Mouse (Mus musculus): ENCODE measurements around the gene Mtmr10. TPM values are rescaled to one million over a fixed set of nuclear protein-coding genes. Genes with fewer than 3 reads are reported as not detected.

Mtmr10 gene
- polyA plus RNA-seq, 1 experiment from 2014 or later: 9.5 TPM

- Histone ChIP-seq H3K4me3 (replicated peaks) (no peak overlapping the region), H3K9me3 (no peaks in the 10 kb centered on the region), H3K4me1 (no peaks in the 10 kb centered on the region), H3K4me2 (no peak overlapping the region), H3K27ac (peak overlapping the region; percentile 40; the same call in 1 of the 2 replicates), H3K27me3 (replicated peaks) (peaks cover 8% of the 10 kb centered on the region; the same call in 1 of the 2 replicates), H3K36me3 (no peaks in the 10 kb centered on the region), H3K9ac (no peak overlapping the region)
- 80% methylated on average over 13 of the region's 13 CpGs for WGBS
- no peak for ATAC-seq (ENCODE audit: insufficient read depth, low FRiP score, low read depth)
Observed at GRCm38 (mm10) chr7:64265502-64266279, 21.8 kb upstream of the Mtmr10 start.

GRCm38 (mm10) chr7:64266587-64266986 is 20.9 kb upstream of the Mtmr10 start:
- Histone ChIP-seq H3K4me1 (no peaks in the 10 kb centered on the region), H3K36me3 (no peaks in the 10 kb centered on the region), H3K27me3 (replicated peaks) (peaks cover 8% of the 10 kb centered on the region; the same call in 1 of the 2 replicates), H3K4me2 (no peak overlapping the region), H3K9ac (no peak overlapping the region), H3K27ac (no peak overlapping the region), H3K9me3 (no peaks in the 10 kb centered on the region), H3K4me3 (replicated peaks) (no peak overlapping the region)
- 88% methylated on average over 4 of the region's 4 CpGs for WGBS
- peak; percentile 63; the same call in 1 of the 2 replicates for ATAC-seq (ENCODE audit: insufficient read depth, low FRiP score, low read depth)

- no peaks in the 10 kb centered on the region for H3K4me1 ChIP-seq
- no peak overlapping the region for H3K4me3 ChIP-seq (replicated peaks)
- peaks cover 8% of the 10 kb centered on the region; the same call in 1 of the 2 replicates for H3K27me3 ChIP-seq (replicated peaks)
- no peaks in the 10 kb centered on the region for H3K9me3 ChIP-seq
- no peak for ATAC-seq (ENCODE audit: insufficient read depth, low FRiP score, low read depth)
- H3K9ac ChIP-seq: no peak overlapping the region
- WGBS: 34% methylated on average over 4 of the region's 4 CpGs
- no peak overlapping the region for H3K4me2 ChIP-seq
- no peaks in the 10 kb centered on the region for H3K36me3 ChIP-seq
- H3K27ac ChIP-seq: no peak overlapping the region
Observed at GRCm38 (mm10) chr7:64271926-64272325, 15.5 kb upstream of the Mtmr10 start.

DNA sequence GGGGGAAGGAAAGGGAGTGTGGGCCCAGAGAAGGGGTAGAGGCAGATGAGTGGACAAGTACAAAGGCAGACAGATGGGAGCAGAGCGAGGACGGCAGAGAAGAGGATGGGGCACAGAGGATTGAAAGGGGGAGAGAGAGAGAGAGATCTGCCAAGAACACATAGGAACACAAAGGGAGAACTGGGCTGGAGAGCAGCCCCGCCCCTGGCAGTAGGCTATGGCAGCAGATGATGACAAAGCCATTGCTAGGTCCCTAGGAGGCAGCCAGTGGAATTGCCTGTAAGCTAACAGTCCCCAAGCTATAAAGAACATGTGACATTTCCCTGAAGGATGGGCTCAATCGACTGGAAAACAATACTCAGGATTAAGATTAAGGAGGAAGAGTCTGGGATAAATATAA is 11.9 kb upstream of the Mtmr10 start:
- H3K36me3 ChIP-seq: no peaks in the 10 kb centered on the region
- H3K4me2 ChIP-seq: no peak overlapping the region
- no peaks in the 10 kb centered on the region for H3K9me3 ChIP-seq
- H3K4me3 ChIP-seq (replicated peaks): no peak overlapping the region
- no peak for ATAC-seq (ENCODE audit: insufficient read depth, low FRiP score, low read depth)
- 80% methylated on average over 4 of the region's 4 CpGs for WGBS
- no peaks in the 10 kb centered on the region for H3K4me1 ChIP-seq
- no peak overlapping the region for H3K9ac ChIP-seq
- no peaks in the 10 kb centered on the region for H3K27me3 ChIP-seq (replicated peaks)
- no peak overlapping the region for H3K27ac ChIP-seq

DNA sequence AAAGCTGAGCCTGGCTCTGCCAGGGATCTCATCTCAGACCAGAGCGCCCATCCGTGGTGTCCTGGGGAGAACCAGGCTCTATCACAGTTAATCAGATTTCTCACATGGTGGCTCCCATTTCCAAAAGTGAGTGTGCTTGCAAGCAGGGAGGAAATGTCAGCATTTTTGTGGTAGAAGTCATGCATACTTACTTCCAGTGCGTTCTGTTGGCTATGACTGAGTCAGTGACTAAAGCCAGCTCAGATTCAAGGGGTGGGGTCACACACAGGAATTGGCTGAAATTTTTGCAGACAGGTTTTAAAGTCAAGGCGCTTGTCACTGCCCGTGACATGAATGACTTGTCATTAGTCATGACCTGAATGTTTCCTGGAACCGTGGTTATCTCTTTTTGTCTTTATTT is 10.5 kb upstream of the Mtmr10 start:
- H3K27ac ChIP-seq: no peak overlapping the region
- no peaks in the 10 kb centered on the region for H3K9me3 ChIP-seq
- no peaks in the 10 kb centered on the region for H3K36me3 ChIP-seq
- ATAC-seq (ENCODE audit: insufficient read depth, low FRiP score, low read depth): no peak
- no peak overlapping the region for H3K4me3 ChIP-seq (replicated peaks)
- H3K4me2 ChIP-seq: no peak overlapping the region
- 33% methylated on average over 6 of the region's 6 CpGs for WGBS
- H3K4me1 ChIP-seq: no peaks in the 10 kb centered on the region
- H3K27me3 ChIP-seq (replicated peaks): no peaks in the 10 kb centered on the region
- no peak overlapping the region for H3K9ac ChIP-seq

DNA sequence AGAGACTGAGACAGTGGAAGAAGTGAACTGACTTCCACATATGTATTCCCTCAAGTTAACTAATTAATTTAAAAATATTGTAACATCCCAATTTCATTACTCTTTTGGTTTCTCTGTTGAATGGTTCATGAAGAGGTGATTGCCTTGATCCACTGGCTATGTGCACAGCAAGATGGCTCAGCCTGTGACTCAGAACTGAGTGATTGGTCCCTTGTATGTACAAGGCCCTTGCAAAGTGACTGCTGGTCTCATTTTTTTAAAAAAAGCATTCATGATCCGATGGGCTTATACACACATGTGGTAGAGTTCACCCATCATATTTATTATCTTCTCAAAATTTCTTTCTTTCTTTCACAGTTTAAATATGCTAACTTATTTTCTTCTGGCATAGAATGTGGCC is 8.9 kb upstream of the Mtmr10 start:
- no peak overlapping the region for H3K4me3 ChIP-seq (replicated peaks)
- no peaks in the 10 kb centered on the region for H3K4me1 ChIP-seq
- no peaks in the 10 kb centered on the region for H3K36me3 ChIP-seq
- H3K4me2 ChIP-seq: no peak overlapping the region
- H3K27ac ChIP-seq: no peak overlapping the region
- WGBS: 88% methylated on average over 1 of the region's 1 CpGs
- no peaks in the 10 kb centered on the region for H3K9me3 ChIP-seq
- no peaks in the 10 kb centered on the region for H3K27me3 ChIP-seq (replicated peaks)
- no peak overlapping the region for H3K9ac ChIP-seq
- ATAC-seq (ENCODE audit: insufficient read depth, low FRiP score, low read depth): no peak

DNA sequence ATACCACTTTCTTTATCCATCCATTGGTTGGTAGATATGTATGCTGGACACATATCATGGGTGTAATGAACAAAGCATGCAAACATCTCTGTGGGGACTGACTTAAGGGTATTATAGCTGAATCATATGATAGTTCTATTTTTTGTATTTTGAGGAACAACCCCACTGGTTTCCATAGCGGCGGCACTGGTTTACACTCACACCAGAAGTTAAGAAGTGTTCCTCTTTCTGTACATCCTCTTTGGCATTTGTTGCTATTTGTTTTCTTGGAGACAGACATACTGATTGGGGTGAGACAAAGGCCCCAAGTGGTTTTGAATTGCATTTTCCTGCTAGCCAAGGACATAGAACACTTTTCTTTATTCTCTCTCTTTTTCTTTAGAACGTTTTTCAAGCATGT is 7.9 kb upstream of the Mtmr10 start:
- Histone ChIP-seq H3K36me3 (no peaks in the 10 kb centered on the region), H3K27me3 (replicated peaks) (no peaks in the 10 kb centered on the region), H3K27ac (no peak overlapping the region), H3K4me2 (no peak overlapping the region), H3K9ac (no peak overlapping the region), H3K4me1 (no peaks in the 10 kb centered on the region), H3K4me3 (replicated peaks) (no peak overlapping the region), H3K9me3 (no peaks in the 10 kb centered on the region)
- 80% methylated on average over 3 of the region's 3 CpGs for WGBS
- ATAC-seq (ENCODE audit: insufficient read depth, low FRiP score, low read depth): no peak

GRCm38 (mm10) chr7:64286566-64286965 is 887 bp upstream of the Mtmr10 start:
- H3K27ac ChIP-seq: no peak overlapping the region
- peak overlapping the region; percentile 74 for H3K4me2 ChIP-seq
- H3K4me3 ChIP-seq (replicated peaks): peak overlapping the region; percentile 91; the same call in 1 of the 2 replicates
- no peak overlapping the region for H3K9ac ChIP-seq
- H3K9me3 ChIP-seq: no peaks in the 10 kb centered on the region
- H3K4me1 ChIP-seq: no peaks in the 10 kb centered on the region
- no peaks in the 10 kb centered on the region for H3K27me3 ChIP-seq (replicated peaks)
- ATAC-seq (ENCODE audit: insufficient read depth, low FRiP score, low read depth): no peak
- H3K36me3 ChIP-seq: no peaks in the 10 kb centered on the region

DNA sequence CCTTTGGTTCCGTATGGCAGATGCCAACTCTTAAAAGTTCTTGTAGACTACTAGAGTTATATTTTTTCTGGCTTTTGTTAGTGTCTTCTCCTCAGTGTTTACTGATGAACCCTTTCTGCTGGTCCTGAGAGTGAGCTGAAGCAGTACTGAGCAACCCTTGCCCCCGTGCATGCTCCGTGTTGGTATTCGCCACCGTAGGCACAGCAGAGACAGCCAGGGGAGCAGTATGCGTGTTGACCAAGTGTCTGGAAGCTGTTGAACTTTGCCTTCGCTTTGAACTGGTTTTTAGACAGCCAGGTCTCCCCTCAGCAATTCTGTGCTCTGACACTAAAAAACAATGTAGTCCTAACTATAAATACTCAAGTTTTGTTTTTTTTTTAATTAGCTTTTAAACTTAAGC is 2.0 kb downstream of the Mtmr10 start:
- no peak overlapping the region for H3K27ac ChIP-seq
- no peaks in the 10 kb centered on the region for H3K27me3 ChIP-seq (replicated peaks)
- WGBS: 93% methylated on average over 7 of the region's 7 CpGs
- no peak for ATAC-seq (ENCODE audit: insufficient read depth, low FRiP score, low read depth)
- H3K36me3 ChIP-seq: no peaks in the 10 kb centered on the region
- no peak overlapping the region for H3K4me2 ChIP-seq
- H3K9me3 ChIP-seq: no peaks in the 10 kb centered on the region
- H3K4me1 ChIP-seq: no peaks in the 10 kb centered on the region
- H3K9ac ChIP-seq: no peak overlapping the region
- H3K4me3 ChIP-seq (replicated peaks): no peak overlapping the region

GRCm38 (mm10) chr7:64290431-64290830 is 3.0 kb downstream of the Mtmr10 start:
- H3K9ac ChIP-seq: no peak overlapping the region
- no peaks in the 10 kb centered on the region for H3K36me3 ChIP-seq
- H3K9me3 ChIP-seq: no peaks in the 10 kb centered on the region
- H3K4me1 ChIP-seq: 0 out of 2 replicates have a peak, but pooled peaks cover 4% of the 10 kb centered on the region
- H3K27ac ChIP-seq: no peak overlapping the region
- H3K4me3 ChIP-seq (replicated peaks): no peak overlapping the region
- WGBS: 91% methylated on average over 6 of the region's 6 CpGs
- no peaks in the 10 kb centered on the region for H3K27me3 ChIP-seq (replicated peaks)
- no peak for ATAC-seq (ENCODE audit: insufficient read depth, low FRiP score, low read depth)
- H3K4me2 ChIP-seq: no peak overlapping the region

- 0 out of 2 replicates have a peak, but pooled peaks cover 8% of the 10 kb centered on the region for H3K4me1 ChIP-seq
- 91% methylated on average over 10 of the region's 10 CpGs for WGBS
- H3K4me3 ChIP-seq (replicated peaks): no peak overlapping the region
Observed at GRCm38 (mm10) chr7:64291722-64292121, 4.3 kb downstream of the Mtmr10 start.

DNA sequence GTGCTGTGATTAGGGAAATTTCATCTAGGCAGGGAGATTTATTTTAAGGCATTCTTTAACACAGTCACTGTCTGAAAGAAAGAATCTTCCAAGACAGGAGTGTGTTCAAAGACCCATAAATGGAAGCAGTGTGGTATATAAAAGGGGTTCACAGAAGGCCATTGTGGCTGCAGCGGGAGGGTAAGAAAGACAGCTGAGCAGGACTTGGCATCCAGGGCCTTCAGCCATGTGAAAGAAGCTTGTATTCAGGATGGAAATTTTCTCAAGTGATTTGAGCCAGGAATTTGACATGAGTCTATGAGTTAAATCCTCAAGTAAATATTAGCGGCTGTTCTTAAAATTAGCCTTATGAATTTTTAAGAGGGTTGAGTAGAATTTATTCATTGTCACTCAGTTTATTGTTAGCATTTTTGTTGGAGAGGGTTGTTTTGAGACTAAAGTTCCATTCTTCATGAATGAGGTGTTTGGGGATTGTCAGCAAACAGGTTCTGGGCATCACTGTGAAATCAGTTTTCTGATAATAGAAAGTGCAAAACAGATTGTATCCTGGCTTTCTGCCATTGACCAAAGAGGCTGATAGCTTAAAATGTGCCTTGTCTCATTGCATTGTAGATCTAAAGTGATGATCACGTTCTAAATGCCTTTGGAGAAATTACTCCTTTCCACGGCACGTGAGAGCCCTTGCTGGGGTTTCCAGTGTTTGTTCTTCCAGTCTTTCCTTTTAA is 9.0 kb downstream of the Mtmr10 start:
- H3K36me3 ChIP-seq: peaks cover under 1% of the 10 kb centered on the region; the same call in 1 of the 2 replicates
- H3K27ac ChIP-seq: no peak overlapping the region
- no peak overlapping the region for H3K4me2 ChIP-seq
- H3K4me3 ChIP-seq (replicated peaks): no peak overlapping the region
- H3K9ac ChIP-seq: no peak overlapping the region
- no peak for ATAC-seq (ENCODE audit: insufficient read depth, low FRiP score, low read depth)
- H3K27me3 ChIP-seq (replicated peaks): no peaks in the 10 kb centered on the region
- no peaks in the 10 kb centered on the region for H3K9me3 ChIP-seq
- WGBS: 37% methylated on average over 5 of the region's 5 CpGs
- H3K4me1 ChIP-seq: 0 out of 2 replicates have a peak, but pooled peaks cover 11% of the 10 kb centered on the region

More at GRCm38 (mm10) chr7:64291722-64292121, 4.3 kb downstream of the Mtmr10 start:
- no peak overlapping the region for H3K4me2 ChIP-seq
- no peak overlapping the region for H3K27ac ChIP-seq
- H3K9me3 ChIP-seq: no peaks in the 10 kb centered on the region
- no peak overlapping the region for H3K9ac ChIP-seq
- no peaks in the 10 kb centered on the region for H3K36me3 ChIP-seq
- H3K27me3 ChIP-seq (replicated peaks): no peaks in the 10 kb centered on the region
- no peak for ATAC-seq (ENCODE audit: insufficient read depth, low FRiP score, low read depth)
